Mouse (Mus musculus) cortical plate, adult 2 months (tissue): ENCODE results near the gene Fgfr2. TPM values are rescaled to one million over a fixed set of nuclear protein-coding genes. Genes with fewer than 3 reads are reported as not detected.

ENCODE experiments used
- H3K27ac ChIP-seq: fragments of 200-500 bp; 2 replicates; pipeline ENCODE4 v1.5.1; 2012; ENCODE audit warnings: low read length, control low read depth, inconsistent platforms; ENCODE audit not compliant: insufficient read depth
- H3K4me1 ChIP-seq: fragments of 200-500 bp; 2 replicates; pipeline ENCODE4 v1.6.1; 2011; ENCODE audit warnings: low read length; ENCODE audit not compliant: control insufficient read depth, insufficient read depth
- H3K4me3 ChIP-seq: fragments of 200-500 bp; 2 replicates; pipeline ENCODE4 v1.5.1; 2011; ENCODE audit warnings: mild to moderate bottlenecking, low read length, control low read depth; ENCODE audit not compliant: insufficient read depth
- CTCF ChIP-seq: fragments of 200-500 bp; IDR thresholded peaks from 2 replicates; pipeline ENCODE4 v1.5.1; 2011; ENCODE audit warnings: mild to moderate bottlenecking, control low read depth, low read length; ENCODE audit not compliant: insufficient read depth; ENCODE audit errors: extremely low read depth
- POLR2A ChIP-seq: fragments of 200-500 bp; IDR thresholded peaks from 2 replicates; pipeline ENCODE4 v1.6.1; 2011; ENCODE audit warnings: mild to moderate bottlenecking, low read length, control low read depth; ENCODE audit not compliant: insufficient read depth; ENCODE audit errors: extremely low read depth
- polyA plus RNA-seq: library from polyadenylated mRNA; depleted of rRNA; stranded (reverse); fragments of >200 nt; gene quantifications from 2 replicates; pipeline ENCODE4 v1.2.3, GENCODE M21; 2012

Fgfr2 gene
- polyA plus RNA-seq, 1 experiment, result 50.4 TPM

DNA sequence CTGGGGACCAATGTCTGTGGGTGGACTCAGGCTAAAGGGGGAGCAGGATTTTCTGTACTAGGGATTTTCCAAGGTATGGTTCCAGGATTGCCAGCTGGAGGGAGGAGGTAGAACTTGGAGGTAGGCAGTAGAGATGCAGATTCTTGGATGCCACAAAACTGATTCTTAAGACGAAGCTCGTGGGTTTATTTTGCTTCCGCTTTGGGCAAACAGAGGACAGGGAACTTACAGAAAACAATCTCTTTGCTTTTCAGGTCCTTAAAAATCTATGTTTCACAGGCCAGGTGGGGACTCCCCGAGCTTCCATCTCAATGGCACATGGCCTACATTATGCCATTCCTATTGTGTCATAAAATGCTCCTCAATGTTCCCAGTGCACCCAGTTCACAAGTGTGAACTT, 358.8 kb downstream of the Fgfr2 start:
- peak overlapping the region; percentile 10; the same call in 1 of the 2 replicates for H3K27ac ChIP-seq
- no peak for TF ChIP-seq CTCF
- TF ChIP-seq POLR2A, result no peak
- H3K4me3 ChIP-seq, result no peak overlapping the region
- H3K4me1 ChIP-seq, result peaks cover 20% of the 10 kb centered on the region

DNA sequence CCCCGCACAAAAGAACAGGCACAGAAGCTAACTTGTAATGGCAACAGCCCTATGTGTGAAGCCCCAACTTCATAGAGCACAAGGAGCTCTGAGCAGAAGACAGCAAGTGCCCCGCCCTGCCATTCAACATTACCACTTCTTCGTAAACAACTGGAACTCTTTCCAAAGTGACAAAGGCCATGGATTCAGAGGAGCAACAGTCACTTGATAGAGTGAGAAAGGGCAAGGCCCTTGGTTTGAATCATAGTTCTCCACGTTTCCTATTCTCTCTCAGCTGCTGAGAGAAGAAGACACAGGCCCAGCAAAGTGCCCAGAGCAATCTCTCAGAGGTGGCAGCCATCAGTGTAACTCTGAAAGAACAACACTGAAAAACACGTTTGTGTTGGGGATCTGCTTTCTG, 359.2 kb downstream of the Fgfr2 start:
- Histone ChIP-seq H3K27ac (peak overlapping the region; percentile 40; the same call in 1 of the 2 replicates), H3K4me1 (peaks cover 16% of the 10 kb centered on the region), H3K4me3 (no peak overlapping the region)
- TF ChIP-seq POLR2A (no peak), CTCF (no peak)

DNA sequence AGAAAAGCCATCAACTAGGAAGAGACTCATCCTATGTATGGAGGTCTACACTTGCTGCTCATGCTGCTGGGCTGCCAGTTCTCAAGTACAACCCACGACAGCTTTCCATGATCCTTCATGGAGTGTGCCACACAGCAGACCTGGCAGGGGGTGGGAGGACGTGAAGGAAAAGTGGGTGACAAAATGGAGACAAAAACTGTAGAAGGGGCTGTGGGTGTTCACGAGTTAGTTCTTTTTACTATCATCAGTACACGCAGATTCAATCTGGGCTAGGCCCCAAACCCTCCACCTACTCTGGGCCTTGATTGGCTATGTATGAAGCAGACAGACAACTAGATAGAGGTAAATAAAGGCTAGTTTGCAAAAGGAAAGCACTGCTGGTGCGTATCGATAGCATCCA, 359.8 kb downstream of the Fgfr2 start:
- no peak overlapping the region for H3K4me3 ChIP-seq
- peak overlapping the region; percentile 40; the same call in 1 of the 2 replicates for H3K27ac ChIP-seq
- TF ChIP-seq POLR2A, result no peak
- TF ChIP-seq CTCF, result no peak
- peaks cover 16% of the 10 kb centered on the region for H3K4me1 ChIP-seq

DNA sequence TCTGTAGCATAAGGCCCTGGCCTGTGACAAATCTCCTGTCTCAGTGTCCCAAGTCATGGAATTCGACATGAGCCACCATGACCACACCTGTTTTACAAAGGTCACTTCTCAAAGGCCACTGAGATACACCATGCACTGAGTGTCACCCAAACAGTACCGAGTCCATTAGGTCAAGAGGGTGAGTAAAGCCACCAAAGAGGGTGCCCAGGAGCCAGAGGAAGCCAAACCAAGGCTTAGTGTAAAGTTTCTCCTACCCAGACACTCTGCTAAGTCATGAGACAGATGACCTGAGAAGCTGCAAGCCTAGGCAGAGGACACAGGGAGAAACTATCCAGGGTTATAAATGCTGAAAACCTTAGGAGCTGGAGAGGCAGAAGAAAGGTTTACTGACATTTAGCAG, 361.7 kb downstream of the Fgfr2 start:
- peaks cover 13% of the 10 kb centered on the region for H3K4me1 ChIP-seq
- no peak for TF ChIP-seq CTCF
- no peak for TF ChIP-seq POLR2A
- H3K4me3 ChIP-seq, result no peak overlapping the region
- no peak overlapping the region for H3K27ac ChIP-seq

DNA sequence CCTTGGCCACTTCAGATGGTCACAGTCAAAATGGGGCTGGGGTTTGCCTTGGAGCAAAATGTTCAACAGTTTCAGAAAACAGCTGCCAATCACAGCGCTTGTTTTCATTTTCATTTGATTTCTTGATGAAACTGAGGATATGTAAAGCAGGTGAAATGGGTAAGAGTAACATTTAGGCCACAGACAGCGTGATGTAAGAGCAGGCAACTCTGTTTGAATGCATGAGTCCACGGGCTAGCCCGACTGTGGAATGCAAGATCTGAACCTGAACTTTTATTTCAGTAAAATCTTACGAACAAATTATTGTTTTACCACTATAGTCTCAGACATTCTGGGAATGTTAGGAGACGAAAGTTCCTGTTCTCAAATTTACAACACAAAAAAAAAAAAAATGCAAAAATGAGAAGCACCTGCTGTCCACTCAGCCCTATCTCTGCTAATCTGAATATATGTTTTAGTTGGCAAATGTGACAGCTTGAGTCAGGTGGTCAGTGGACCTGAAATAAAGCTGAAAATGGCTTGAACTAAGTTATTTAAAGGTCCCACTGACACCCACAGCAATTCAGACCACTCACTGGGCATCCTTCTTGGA, 362.5 kb downstream of the Fgfr2 start:
- Histone ChIP-seq H3K4me3 (no peak overlapping the region), H3K4me1 (peaks cover 11% of the 10 kb centered on the region), H3K27ac (no peak overlapping the region)
- TF ChIP-seq POLR2A, result no peak
- TF ChIP-seq CTCF, result no peak

DNA sequence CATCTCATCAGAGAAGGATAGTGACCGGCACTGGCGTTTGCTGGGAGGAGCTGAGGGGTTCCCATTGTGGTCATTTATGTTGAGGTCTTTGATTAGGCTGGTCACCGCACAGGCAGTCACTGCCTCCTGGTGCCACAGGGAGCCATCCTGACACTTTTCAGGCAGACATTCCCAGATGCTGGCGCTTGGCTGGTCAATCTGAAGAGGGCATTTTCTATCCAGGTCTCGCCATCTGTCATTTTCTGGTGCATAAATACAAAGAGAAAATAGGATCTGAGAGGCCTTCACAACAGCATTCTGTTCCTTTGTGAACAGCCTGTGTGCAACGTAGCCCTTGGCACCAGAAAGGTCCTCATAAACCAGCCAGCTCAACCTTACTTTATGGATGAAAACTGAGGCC, 363.2 kb downstream of the Fgfr2 start:
- Histone ChIP-seq H3K4me1 (peaks cover 15% of the 10 kb centered on the region), H3K27ac (no peak overlapping the region), H3K4me3 (no peak overlapping the region)
- no peak for TF ChIP-seq CTCF
- no peak for TF ChIP-seq POLR2A

DNA sequence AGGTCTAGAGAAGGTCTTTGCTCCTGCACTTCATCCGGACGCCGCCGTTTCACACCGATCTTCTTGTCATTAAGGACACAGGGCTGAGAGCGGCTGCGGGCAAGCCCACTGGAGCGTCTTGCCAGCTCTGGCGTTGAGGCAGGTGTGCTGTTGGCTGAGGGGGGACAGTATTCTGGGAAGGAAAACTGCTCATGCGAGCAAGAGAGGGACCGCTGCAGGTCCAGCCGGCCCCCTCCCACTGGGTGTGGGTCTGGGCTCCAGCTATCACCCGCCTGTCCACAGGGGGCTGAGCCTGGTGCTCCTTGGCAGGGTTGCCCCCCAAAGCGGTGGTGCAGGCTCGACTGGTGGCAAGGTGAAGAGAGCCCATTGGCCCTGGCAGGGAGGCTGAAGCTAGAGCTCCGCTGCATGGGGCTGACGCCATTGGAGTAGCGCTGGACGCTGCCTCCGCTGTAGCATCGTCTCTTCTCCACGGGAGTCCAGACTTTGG, 363.7 kb downstream of the Fgfr2 start:
- H3K27ac ChIP-seq, result no peak overlapping the region
- H3K4me3 ChIP-seq, result no peak overlapping the region
- H3K4me1 ChIP-seq, result peaks cover 14% of the 10 kb centered on the region
- no peak for TF ChIP-seq CTCF
- TF ChIP-seq POLR2A, result no peak

DNA sequence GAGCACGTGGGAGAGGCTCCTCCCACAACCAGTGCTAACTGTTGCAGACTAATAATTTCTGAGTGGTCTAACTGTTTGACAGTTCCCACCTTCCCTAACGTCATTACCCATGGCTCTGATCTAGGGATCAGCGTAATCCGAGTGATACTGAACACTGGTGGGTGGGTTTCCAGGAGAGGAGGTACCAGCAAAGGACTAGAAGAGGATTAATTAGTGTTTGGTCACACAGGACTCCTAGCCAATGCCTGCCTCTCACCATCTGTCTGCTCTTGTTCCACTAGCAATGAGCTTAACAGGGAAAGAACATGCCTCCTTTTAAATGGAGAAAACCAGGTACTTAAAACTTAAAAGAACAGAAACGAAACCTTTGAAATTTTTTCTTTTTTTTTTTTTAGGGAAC, 364.3 kb downstream of the Fgfr2 start:
- Histone ChIP-seq H3K4me3 (no peak overlapping the region), H3K27ac (no peak overlapping the region), H3K4me1 (peaks cover 14% of the 10 kb centered on the region)
- TF ChIP-seq CTCF (no peak), POLR2A (no peak)

DNA sequence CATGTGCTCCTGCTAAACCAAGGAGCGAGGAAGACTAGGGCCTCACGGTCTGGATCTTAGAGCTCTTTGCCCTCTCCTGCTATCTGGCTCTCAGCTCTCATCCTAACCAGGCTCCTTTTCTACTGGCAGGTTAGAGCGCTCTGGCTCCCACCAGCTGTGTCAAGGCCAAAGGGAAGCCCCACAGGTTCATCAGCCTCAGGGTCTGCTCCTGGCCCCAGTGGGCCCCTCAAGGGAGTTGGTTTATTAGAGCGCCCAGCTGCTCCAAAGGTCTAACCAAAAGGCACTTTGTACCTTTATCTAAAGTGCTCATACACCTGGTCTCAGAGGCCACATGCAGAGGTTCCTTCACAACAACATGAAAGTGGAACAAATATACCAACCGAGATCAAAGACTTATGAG, 366.8 kb downstream of the Fgfr2 start:
- Histone ChIP-seq H3K4me3 (no peak overlapping the region), H3K4me1 (peaks cover 15% of the 10 kb centered on the region), H3K27ac (no peak overlapping the region)
- TF ChIP-seq CTCF (no peak), POLR2A (no peak)

DNA sequence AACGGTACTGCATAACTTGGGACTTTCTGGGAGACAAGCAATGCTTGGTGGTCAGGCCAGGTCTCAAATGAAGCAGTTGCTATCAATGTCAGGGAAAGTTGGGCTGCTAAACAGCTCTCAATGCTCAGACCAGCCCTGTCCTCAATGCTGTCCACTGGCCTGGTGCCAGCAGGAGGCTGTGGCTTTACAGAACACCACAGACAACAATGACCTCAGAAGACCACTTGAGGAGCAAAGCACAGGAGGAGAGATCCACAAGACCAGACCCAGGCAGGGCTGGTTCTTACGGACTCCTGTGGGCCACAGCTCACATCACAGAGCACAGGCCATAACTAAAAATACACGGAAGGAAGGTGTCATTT, 368.8 kb downstream of the Fgfr2 start:
- peaks cover 15% of the 10 kb centered on the region for H3K4me1 ChIP-seq
- peak overlapping the region; percentile 30; the same call in 1 of the 2 replicates for H3K27ac ChIP-seq
- TF ChIP-seq CTCF (no peak), POLR2A (no peak)
- no peak overlapping the region for H3K4me3 ChIP-seq

DNA sequence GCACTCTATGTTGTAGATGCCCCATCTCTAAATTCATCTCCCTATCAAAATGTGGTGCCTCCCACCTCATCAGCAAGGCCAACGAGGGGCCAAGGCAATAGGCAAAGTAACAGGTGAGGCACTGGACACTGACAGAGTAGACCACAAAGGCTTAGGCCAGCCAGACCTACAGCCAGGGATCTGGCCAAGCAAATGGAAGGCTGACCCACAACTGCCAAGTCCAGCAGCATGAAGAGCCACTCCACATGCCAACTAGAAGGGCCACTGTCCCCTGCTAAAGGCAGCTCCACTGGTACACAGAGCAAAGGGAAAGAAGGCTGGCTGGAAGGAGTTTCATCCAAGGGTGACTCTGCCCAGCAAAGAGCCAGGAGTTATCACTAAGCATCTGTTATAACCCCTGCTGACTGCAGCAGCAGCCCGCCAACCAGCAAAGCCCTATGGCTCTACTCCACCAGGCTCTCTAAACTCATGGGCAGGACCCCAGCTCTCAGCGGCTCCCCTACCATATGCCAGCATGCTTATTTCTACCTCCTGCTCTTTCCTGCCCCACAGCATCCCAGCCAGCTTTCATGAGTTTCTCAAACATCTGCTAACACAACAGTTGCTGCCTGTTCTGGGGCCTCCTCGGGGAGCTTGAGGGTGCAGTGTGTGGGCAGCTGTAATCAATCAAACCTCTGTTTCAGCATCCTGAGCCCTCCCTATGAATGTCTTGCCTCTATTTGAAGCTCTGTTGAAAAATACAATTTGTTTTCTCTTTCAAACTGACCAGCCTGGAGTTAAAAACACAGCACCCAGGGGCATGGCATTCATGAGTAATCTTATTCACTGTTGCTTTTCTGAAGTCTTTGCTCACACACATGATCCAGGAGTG, 369.4 kb downstream of the Fgfr2 start:
- peaks cover 13% of the 10 kb centered on the region for H3K4me1 ChIP-seq
- H3K27ac ChIP-seq, result no peak overlapping the region
- TF ChIP-seq POLR2A (no peak), CTCF (no peak)
- H3K4me3 ChIP-seq, result no peak overlapping the region
